ENCODE assay signal across 20 mouse cellular contexts in genomic region chr1:189781721-189782345, GRCm38 (mm10). TPM values are rescaled to one million over a fixed set of nuclear protein-coding genes. Genes with fewer than 3 reads are reported as not detected.
DNase-seq lines count a peak whose midpoint lies in the region; ATAC-seq and TF ChIP-seq lines count a peak whose summit lies in the region.
"Had no signal": no experiment of that assay in that cellular context is flagged by ENCODE, and none has a peak within 500 bp of the region (broad histone marks: within the 10 kb centered on the region; RNA-seq: fewer than 3 reads in every experiment).

No protein-coding gene starts in this region.

- no peak for TF ChIP-seq POLR2A in thymus, adult 2 months (IDR thresholded peaks at IDR 0.05; ENCODE audit: control insufficient read depth, extremely low read depth, insufficient read depth, low read length, poor library complexity)

- H3K27ac ChIP-seq in kidney, embryonic 14.5 days (ENCODE audit: low read depth, low read length) = no peak overlapping the region
- peak overlapping the region; percentile 92 for H3K27ac ChIP-seq in thymus, adult 2 months (ENCODE audit: control insufficient read depth, insufficient read depth, low read length)
- H3K27ac ChIP-seq: heart, adult 2 months; hindbrain, embryonic 15.5 days; liver, embryonic 14.5 days; lung, embryonic 15.5 days; midbrain, embryonic 10.5 days had no signal

- H3K27me3 ChIP-seq in kidney, embryonic 14.5 days (ENCODE audit: control insufficient read depth, insufficient read depth, low read length) = no peaks in the 10 kb centered on the region
- H3K27me3 ChIP-seq in thymus, adult 2 months (ENCODE audit: control insufficient read depth, insufficient read depth, low read length) = no peaks in the 10 kb centered on the region
- H3K27me3 ChIP-seq: heart, embryonic 15.5 days; hindbrain, embryonic 15.5 days; lung, embryonic 15.5 days had no signal

- H3K9ac ChIP-seq in kidney, embryonic 14.5 days (ENCODE audit: low read depth, low read length) = no peak overlapping the region
- H3K9ac ChIP-seq: forebrain, postnatal 0 days; heart, embryonic 15.5 days; hindbrain, embryonic 15.5 days; liver, embryonic 14.5 days; lung, embryonic 15.5 days had no signal

- DNase-seq in kidney, postnatal 25 days = no peak
- DNase-seq in thymus, adult 2 months = peak; percentile 66
- DNase-seq in thymus, postnatal 4 days = peak; percentile 72
- DNase-seq in adrenal gland, postnatal 25 days = no peak
- DNase-seq: adrenal gland, postnatal 36 days; cerebellum, adult 9-11 months; forebrain, postnatal 0 days; gastrocnemius, postnatal 25 days; heart, adult 2 months; lung, postnatal 36 days had no signal

- no peak for ATAC-seq in kidney, embryonic 14.5 days (ENCODE audit: low FRiP score, low TSS enrichment)
- 0 out of 2 replicates have a peak, but pooled peaks have one; percentile 21 for ATAC-seq in granulocyte monocyte progenitor cell, adult 5-6 weeks (replicated peaks; ENCODE audit: poor library complexity, severe bottlenecking)
- ATAC-seq in monocyte, adult 5-6 weeks (replicated peaks; ENCODE audit: insufficient number of reproducible peaks, low FRiP score, low TSS enrichment, poor library complexity, severe bottlenecking) = no peak
- ATAC-seq: forebrain, postnatal 0 days; intestine, embryonic 16.5 days; midbrain, embryonic 16.5 days had no signal

- 0 out of 2 replicates have a peak overlapping the region, but pooled peaks have one; percentile 1 for H3K4me2 ChIP-seq in kidney, embryonic 14.5 days (replicated peaks; ENCODE audit: low read depth, low read length)
- H3K4me2 ChIP-seq: hindbrain, embryonic 15.5 days; lung, embryonic 15.5 days had no signal

- peaks cover 88% of the 10 kb centered on the region for H3K4me1 ChIP-seq in kidney, embryonic 14.5 days (ENCODE audit: control insufficient read depth, insufficient read depth, low read length)
- peaks cover 65% of the 10 kb centered on the region for H3K4me1 ChIP-seq in thymus, adult 2 months (replicated peaks; ENCODE audit: control insufficient read depth, insufficient read depth, low read length)

- no peaks in the 10 kb centered on the region for H3K9me3 ChIP-seq in kidney, embryonic 14.5 days (ENCODE audit: control insufficient read depth, low read length)
- H3K9me3 ChIP-seq: heart, embryonic 15.5 days; hindbrain, embryonic 15.5 days; lung, embryonic 15.5 days; midbrain, embryonic 10.5 days had no signal

- no peak for TF ChIP-seq CTCF in thymus, adult 2 months (IDR thresholded peaks at IDR 0.05; ENCODE audit: borderline replicate concordance, control insufficient read depth, extremely low read depth, insufficient read depth, low read length, poor library complexity)

- H3K36me3 ChIP-seq in kidney, embryonic 14.5 days (ENCODE audit: control insufficient read depth, insufficient read depth, low read length) = no peaks in the 10 kb centered on the region
- H3K36me3 ChIP-seq in thymus, adult 2 months (ENCODE audit: control insufficient read depth, insufficient read depth, low read length) = no peaks in the 10 kb centered on the region
- H3K36me3 ChIP-seq: heart, embryonic 15.5 days; hindbrain, embryonic 15.5 days; lung, embryonic 15.5 days; midbrain, embryonic 10.5 days had no signal

- H3K4me3 ChIP-seq in kidney, embryonic 14.5 days (ENCODE audit: low read length) = no peak overlapping the region
- no peak overlapping the region for H3K4me3 ChIP-seq in thymus, adult 2 months (ENCODE audit: control insufficient read depth, insufficient read depth, low read length)
- H3K4me3 ChIP-seq: heart, adult 2 months; heart, embryonic 15.5 days; hindbrain, embryonic 15.5 days; lung, embryonic 15.5 days; midbrain, embryonic 10.5 days had no signal

- WGBS in kidney, embryonic 14.5 days = 48% methylated on average over 10 of the region's 10 CpGs
- WGBS in thymus, adult 2 months = 36% methylated on average over 10 of the region's 10 CpGs

RNA-seq across cellular contexts. Expression of gene Ptpn14, which starts 53.8 kb away (rescaled TPM):
- 13.3 and 21.1 TPM in 2 replicates for polyA plus RNA-seq in kidney, embryonic 14.5 days (2014; fragmentation: Nextera tagmentation; extraction: Ambion mirVana)
- 0.09 TPM in 1 of 2 replicates, not detected in the other for total RNA-seq in granulocyte monocyte progenitor cell, adult 5-6 weeks (2014; fragmentation: Nextera tagmentation)
- 0.22 and 0.88 TPM in 2 replicates for total RNA-seq in granulocyte monocyte progenitor cell, adult 5-6 weeks (2017)
- polyA plus RNA-seq in thymus, adult 2 months (2012; rRNA removed) = 17.8 and 19.5 TPM in 2 replicates
- total RNA-seq in monocyte, adult 5-6 weeks (2017) = 0.68 to 0.95 TPM (median 0.75 TPM) in 3 replicates
- total RNA-seq in adrenal gland, postnatal 25 days (2021) = 17.1 and 23.4 TPM in 2 replicates

Comparison
In these comparisons a context has a peak if more than half of its experiments do, and no peak if none do; other contexts are left out.
1. DNase-seq: peak in thymus, adult 2 months (single experiment) and thymus, postnatal 4 days (single experiment); none in kidney, postnatal 25 days (0 of 2) and adrenal gland, postnatal 25 days (single experiment).